Mouse (Mus musculus) heart, embryonic 16.5 days (tissue): ENCODE data around the gene Ada. TPM values are rescaled to one million over a fixed set of nuclear protein-coding genes. Genes with fewer than 3 reads are reported as not detected.

Experiments
- ATAC-seq: fragments of 200-750 bp; cut with Nextera tagmentation; replicated peaks from 2 replicates; pipeline ENCODE4 v1.8.0; 2017; ENCODE audit warnings: moderate number of reproducible peaks; ENCODE audit not compliant: insufficient read depth, low FRiP score; ENCODE audit errors: extremely low read depth
- H3K27ac ChIP-seq: fragments of 300-500 bp; sonication (generic); 2 replicates; pipeline ENCODE4 v1.5.1; 2014; ENCODE audit warnings: mild to moderate bottlenecking, low read length, control low read depth, moderate library complexity
- H3K27me3 ChIP-seq: fragments of 300-500 bp; sonication (generic); 2 replicates; pipeline ENCODE4 v1.6.1; 2014; ENCODE audit warnings: low read length, mixed read lengths; ENCODE audit not compliant: control insufficient read depth, insufficient read depth
- H3K36me3 ChIP-seq: fragments of 300-500 bp; sonication (generic); 2 replicates; pipeline ENCODE4 v1.6.1; 2014; ENCODE audit not compliant: control insufficient read depth, insufficient read depth
- H3K4me1 ChIP-seq: fragments of 300-500 bp; sonication (generic); 2 replicates; pipeline ENCODE4 v1.6.1; 2014; ENCODE audit warnings: low read length, mixed read lengths; ENCODE audit not compliant: control insufficient read depth, insufficient read depth
- H3K4me2 ChIP-seq: fragments of 300-500 bp; sonication (generic); 2 replicates; pipeline ENCODE4 v1.6.1; 2014; ENCODE audit warnings: low read depth, mild to moderate bottlenecking, control low read depth, low read length
- H3K4me3 ChIP-seq: fragments of 300-500 bp; sonication (generic); 2 replicates; pipeline ENCODE4 v1.5.1; 2014; ENCODE audit warnings: mild to moderate bottlenecking, control low read depth, low read length
- H3K9ac ChIP-seq: fragments of 300-500 bp; sonication (generic); 2 replicates; pipeline ENCODE4 v1.6.1; 2014; ENCODE audit warnings: low read length, control low read depth
- H3K9me3 ChIP-seq: fragments of 300-500 bp; sonication (generic); replicated peaks from 2 replicates; pipeline ENCODE4 v1.6.1; 2016; ENCODE audit warnings: low read length; ENCODE audit not compliant: control insufficient read depth
- WGBS: fragments of 180-500 bp; shearing (Covaris S2); extraction: QIAGEN DNeasy Blood & Tissue Kit; methylation state at CpG from one replicate; pipeline ENCODE4 v1.1.7; 2014; 5-methylcytosine and 5-hydroxymethylcytosine counted together
- polyA plus RNA-seq: library from polyadenylated mRNA; unstranded; fragments of >200 nt; fragmentation: Nextera tagmentation; extraction: Ambion mirVana; gene quantifications from 2 replicates; pipeline ENCODE4 v1.2.1, GENCODE M21; 2015

Gene Ada
- polyA plus RNA-seq, 1 experiment from 2014 or later: 10.9 TPM

GRCm38 (mm10) chr2:163686886-163687285 is 63.2 kb downstream of the Ada start:
- Histone ChIP-seq H3K9ac (peak overlapping the region; percentile 65; the same call in 1 of the 2 replicates), H3K27me3 (no peaks in the 10 kb centered on the region), H3K36me3 (no peaks in the 10 kb centered on the region), H3K4me3 (no peak overlapping the region), H3K4me1 (peaks cover 72% of the 10 kb centered on the region), H3K9me3 (no peaks in the 10 kb centered on the region), H3K27ac (peak overlapping the region; percentile 100), H3K4me2 (peak overlapping the region; percentile 55; the same call in 1 of the 2 replicates)
- ATAC-seq: no peak
- 81% methylated on average over 3 of the region's 3 CpGs for WGBS

GRCm38 (mm10) chr2:163686233-163686632 is 63.8 kb downstream of the Ada start:
- peak overlapping the region; percentile 55 for H3K4me2 ChIP-seq
- H3K27me3 ChIP-seq: no peaks in the 10 kb centered on the region
- H3K4me1 ChIP-seq: peaks cover 70% of the 10 kb centered on the region
- WGBS: 24% methylated on average over 5 of the region's 5 CpGs
- H3K27ac ChIP-seq: peak overlapping the region; percentile 100
- ATAC-seq: peak; percentile 2; the same call in 1 of the 2 replicates
- H3K9me3 ChIP-seq: no peaks in the 10 kb centered on the region
- H3K9ac ChIP-seq: peak overlapping the region; percentile 65
- H3K36me3 ChIP-seq: no peaks in the 10 kb centered on the region
- H3K4me3 ChIP-seq: peak overlapping the region; percentile 19; the same call in 1 of the 2 replicates

- Histone ChIP-seq H3K9me3 (no peaks in the 10 kb centered on the region), H3K27me3 (no peaks in the 10 kb centered on the region), H3K36me3 (no peaks in the 10 kb centered on the region), H3K4me2 (peak overlapping the region; percentile 55), H3K9ac (peak overlapping the region; percentile 65), H3K27ac (peak overlapping the region; percentile 100), H3K4me3 (peak overlapping the region; percentile 19; the same call in 1 of the 2 replicates), H3K4me1 (peaks cover 66% of the 10 kb centered on the region)
- whole genome bisulfite sequencing: 16% methylated on average over 6 of the region's 6 CpGs
- peak; percentile 87 for ATAC-seq
These were observed 64.3 kb downstream of the Ada start for GRCm38 (mm10) chr2:163685761-163686200.

- ATAC-seq: peak; percentile 66
- H3K4me2 ChIP-seq: peak overlapping the region; percentile 55
- H3K4me3 ChIP-seq: no peak overlapping the region
- H3K27me3 ChIP-seq: no peaks in the 10 kb centered on the region
- H3K36me3 ChIP-seq: no peaks in the 10 kb centered on the region
- H3K4me1 ChIP-seq: peaks cover 61% of the 10 kb centered on the region
- H3K9me3 ChIP-seq: no peaks in the 10 kb centered on the region
- peak overlapping the region; percentile 100 for H3K27ac ChIP-seq
- peak overlapping the region; percentile 63 for H3K9ac ChIP-seq
- 19% methylated on average over 4 of the region's 4 CpGs for WGBS
These were observed 64.8 kb downstream of the Ada start for GRCm38 (mm10) chr2:163685287-163685686.

- peaks cover 37% of the 10 kb centered on the region for H3K4me1 ChIP-seq
- H3K9ac ChIP-seq: no peak overlapping the region
- WGBS: 84% methylated on average over 2 of the region's 2 CpGs
- H3K4me3 ChIP-seq: no peak overlapping the region
- no peaks in the 10 kb centered on the region for H3K9me3 ChIP-seq
- H3K36me3 ChIP-seq: no peaks in the 10 kb centered on the region
- H3K27ac ChIP-seq: peak overlapping the region; percentile 64
- no peak for ATAC-seq
- H3K27me3 ChIP-seq: no peaks in the 10 kb centered on the region
- H3K4me2 ChIP-seq: no peak overlapping the region
These were observed 67.7 kb downstream of the Ada start for GRCm38 (mm10) chr2:163682344-163682743.

- no peaks in the 10 kb centered on the region for H3K9me3 ChIP-seq
- 78% methylated on average over 3 of the region's 3 CpGs for WGBS
- H3K4me1 ChIP-seq: peaks cover 45% of the 10 kb centered on the region
- H3K4me2 ChIP-seq: no peak overlapping the region
- H3K36me3 ChIP-seq: no peaks in the 10 kb centered on the region
- H3K27ac ChIP-seq: peak overlapping the region; percentile 90
- no peak overlapping the region for H3K4me3 ChIP-seq
- no peaks in the 10 kb centered on the region for H3K27me3 ChIP-seq
- H3K9ac ChIP-seq: no peak overlapping the region; the same call in 1 of the 2 replicates
- ATAC-seq: no peak
These were observed 73.3 kb downstream of the Ada start for GRCm38 (mm10) chr2:163676745-163677144.

Other genes with a start within 250 kb of the Ada start
- gene Hnf4a, start 243.4 kb downstream of the Ada start, polyA plus RNA-seq: 0.16 and 0.77 TPM in 2 replicates
- gene Ttpal, start 147.9 kb downstream of the Ada start, polyA plus RNA-seq: 18.6 and 19.0 TPM in 2 replicates
- 56.1 and 71.3 TPM in 2 replicates for gene Serinc3, start 105.1 kb downstream of the Ada start, polyA plus RNA-seq
- gene Pkig, start 91.9 kb downstream of the Ada start, polyA plus RNA-seq: 374 and 420 TPM in 2 replicates
- 1.3 and 1.7 TPM in 2 replicates for gene Ccn5, start 70.6 kb upstream of the Ada start, polyA plus RNA-seq
- gene Kcnk15, start 103.4 kb upstream of the Ada start, polyA plus RNA-seq: not detected in 2 replicates
- gene Rims4, start 168.4 kb upstream of the Ada start, polyA plus RNA-seq: 0.12 and 0.31 TPM in 2 replicates
- gene Ywhab, start 244.7 kb upstream of the Ada start, polyA plus RNA-seq: 198 TPM in 2 replicates